Mouse (Mus musculus) ZHBTc4 (cell line): ENCODE results near the gene Spcs3.
"Not testable (repeated sequence)": the region's sequence is repeated elsewhere in the genome, so short reads cannot be mapped to it uniquely, and the experiment has no call there.

Source experiments
- DNase-seq: peaks from one replicate; pipeline ENCODE4 v3.0.0-alpha.2; 2011; ENCODE audit warnings: low read depth, low spot score

The Spcs3 gene

DNA sequence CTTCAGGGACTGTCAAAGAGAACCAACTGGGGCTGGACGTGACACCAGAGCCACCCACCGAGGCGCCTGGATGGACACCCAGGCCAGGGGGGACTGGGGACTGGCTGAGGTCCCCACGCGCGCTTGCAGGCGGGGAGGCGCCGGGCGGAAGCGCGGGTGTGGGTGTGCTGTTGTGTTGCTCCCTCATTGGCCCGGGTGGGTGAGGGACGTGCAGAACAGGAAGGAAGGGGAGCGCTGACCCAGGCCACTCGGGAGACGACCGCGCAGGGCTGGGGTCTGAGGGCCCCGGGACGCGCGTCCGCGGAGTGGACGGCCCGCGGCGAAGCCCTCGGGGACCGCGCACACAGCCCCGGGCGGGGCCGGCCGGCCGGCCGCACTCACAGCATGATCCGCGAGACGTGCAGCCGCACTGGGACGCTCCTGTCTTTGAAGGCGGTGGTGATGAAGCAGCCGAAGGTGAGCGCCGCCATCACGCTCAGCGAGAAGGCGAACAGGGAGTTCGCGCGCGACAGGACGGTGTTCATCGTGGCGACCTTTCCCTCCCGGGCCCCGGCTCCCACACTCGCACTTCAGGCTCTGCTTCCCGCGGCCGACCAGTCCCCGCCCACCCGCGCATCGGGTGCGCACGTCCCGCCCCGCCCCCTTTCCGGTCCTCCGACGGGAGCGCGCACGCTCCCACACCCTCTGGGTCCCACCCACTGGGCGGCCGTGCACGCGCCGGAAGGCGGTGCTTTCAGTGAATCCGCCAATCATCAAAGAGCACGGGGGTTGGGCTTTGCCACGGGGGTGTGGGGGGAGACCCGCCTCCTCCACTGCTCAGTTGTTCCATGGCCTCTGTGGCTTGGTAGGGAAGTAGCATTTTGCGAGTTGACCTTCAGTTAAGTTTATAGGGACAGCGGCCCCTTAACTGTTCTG, at the start of gene Spcs3, which contains the start of gene Asb5:
Gene Spcs3 (minus strand): TSS at position 617 of the 915 bp plus-strand sequence.
Gene Asb5 (plus strand): TSS at position 199 of the 915 bp plus-strand sequence.
- DNase-seq, result peak; percentile 97

DNA sequence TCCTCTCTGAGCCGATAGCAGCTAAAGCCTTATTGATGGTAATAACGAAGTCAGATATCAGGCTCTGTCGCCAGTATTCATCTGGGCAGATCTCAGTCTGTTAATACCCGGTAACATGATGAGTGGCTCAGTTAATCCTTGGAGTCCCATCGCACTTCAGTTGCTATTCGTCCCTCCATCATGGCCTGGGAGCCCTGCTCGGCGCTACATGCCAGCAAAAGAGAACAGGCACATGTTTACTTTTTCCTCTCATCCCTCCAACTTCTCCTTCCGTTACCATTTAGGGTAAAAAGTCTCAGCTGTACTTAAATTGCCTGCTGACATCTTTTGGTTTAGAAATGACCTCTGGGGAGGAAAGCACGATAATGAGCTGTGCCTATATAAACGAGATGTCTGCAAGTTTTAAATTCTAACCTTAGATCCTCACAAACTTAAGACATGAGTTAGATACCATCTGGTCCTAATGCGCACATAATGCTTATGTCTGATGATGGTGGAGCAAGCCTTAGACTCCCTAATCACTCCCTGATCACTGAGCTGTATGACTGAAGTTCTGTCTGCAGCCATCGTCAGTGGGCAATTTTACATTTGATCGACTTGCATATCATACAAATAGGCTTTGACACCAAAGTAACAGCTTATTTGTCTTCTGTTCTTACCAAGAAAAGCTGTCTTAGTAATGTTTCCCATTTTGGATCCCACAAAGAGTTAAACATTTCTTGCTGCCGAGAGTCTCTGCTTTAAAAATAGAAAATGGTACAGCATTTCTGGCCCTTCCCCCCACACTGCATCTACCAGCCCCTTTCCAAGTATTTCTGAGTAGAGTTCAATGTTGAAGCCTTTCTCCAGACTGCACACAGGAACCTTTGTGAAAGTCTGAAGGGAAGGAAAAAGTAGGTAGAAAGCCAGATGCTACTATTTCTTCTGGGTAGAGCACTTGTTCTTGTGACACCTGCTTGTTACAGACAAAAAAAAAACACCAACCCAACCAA, 41.1 kb upstream of the Spcs3 start:
- DNase-seq, result no peak

DNA sequence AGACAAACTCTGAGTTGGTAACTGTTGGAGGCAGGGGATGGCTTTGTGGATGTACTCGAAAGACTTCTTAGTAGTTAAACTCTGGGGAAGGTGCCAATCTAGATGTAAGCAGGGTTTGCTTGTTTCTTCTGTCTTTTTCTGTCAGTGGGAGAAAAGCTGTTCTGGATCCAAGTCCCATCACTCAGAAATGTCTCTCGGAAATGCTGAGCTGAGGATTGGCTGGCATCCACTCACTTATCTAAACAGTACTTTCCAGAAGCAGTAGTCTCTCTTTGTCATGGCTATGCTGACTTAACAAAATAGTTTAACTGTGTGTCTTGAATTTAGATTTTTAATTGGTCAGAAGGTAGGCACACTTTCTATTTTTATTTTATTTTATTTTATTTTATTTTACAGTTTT, 37.4 kb upstream of the Spcs3 start:
- no peak for DNase-seq

DNA sequence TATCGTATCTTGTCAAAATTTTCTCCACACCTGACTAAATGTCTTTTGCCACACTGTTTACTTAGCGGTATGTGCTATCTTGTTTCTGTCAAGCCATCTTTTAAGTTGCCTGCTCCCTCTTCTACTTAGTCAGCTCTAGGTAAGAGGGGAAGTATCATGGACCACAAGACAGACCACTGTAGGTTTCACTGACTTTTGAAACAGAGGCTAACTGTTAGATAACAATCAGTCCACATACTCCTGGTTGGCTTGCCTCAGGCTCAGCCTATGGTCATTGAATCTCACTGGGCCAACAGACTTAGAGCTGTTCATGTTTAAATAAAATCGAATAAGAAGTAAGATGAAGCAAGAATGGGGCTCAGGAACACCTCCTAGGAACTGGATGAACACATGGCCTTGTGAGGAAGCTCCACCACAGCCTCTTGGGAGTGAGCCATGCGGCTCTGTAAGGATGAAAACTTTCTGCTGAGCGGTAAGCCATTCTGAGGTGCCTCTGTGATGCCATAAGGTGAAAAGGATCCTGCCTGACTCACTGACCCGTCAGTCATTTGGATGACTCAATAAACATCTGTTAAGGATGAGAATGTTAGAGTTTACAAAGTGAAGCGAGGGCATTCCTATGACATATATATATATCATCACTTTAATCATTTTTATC, 35.9 kb upstream of the Spcs3 start:
- DNase-seq, result peak; percentile 6

DNA sequence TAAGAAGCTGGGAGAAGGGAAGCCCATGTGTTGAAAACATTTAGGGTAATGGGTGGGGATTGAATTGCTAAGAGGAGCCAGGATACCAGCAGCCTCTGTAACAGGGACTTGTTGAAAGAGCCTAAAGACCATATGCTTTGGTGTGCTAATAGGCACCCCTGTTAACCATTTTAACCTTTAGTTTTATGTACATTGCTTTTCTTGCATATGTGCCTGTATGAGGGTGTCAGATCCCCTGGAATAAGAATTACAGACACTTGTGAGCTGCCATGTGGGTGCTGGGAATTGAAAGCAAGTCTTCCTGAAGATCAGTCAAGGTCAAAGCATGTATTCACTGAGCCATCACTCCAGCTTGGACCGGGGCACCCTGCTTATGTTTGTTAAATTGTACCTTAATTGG, 35.4 kb upstream of the Spcs3 start:
- peak; percentile 57 for DNase-seq

DNA sequence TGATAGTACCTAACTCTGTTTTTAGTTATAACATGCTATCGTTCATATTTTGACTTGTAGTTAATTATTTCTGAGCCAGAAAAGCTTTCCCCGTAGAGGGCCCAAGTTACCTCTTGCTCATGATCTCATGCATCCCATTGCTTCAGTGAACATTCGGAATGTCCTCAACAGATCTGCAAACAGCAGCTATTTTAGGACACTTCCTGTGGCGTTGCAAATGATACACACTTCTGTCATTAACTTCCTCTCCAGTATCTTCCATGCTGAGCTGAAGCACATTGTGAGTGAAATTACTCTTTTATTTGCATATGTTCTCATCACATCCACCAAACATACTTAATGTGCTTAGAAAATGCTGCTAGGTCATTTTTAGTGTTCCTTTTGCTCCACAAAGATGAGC, 32.3 kb upstream of the Spcs3 start:
- no peak for DNase-seq

DNA sequence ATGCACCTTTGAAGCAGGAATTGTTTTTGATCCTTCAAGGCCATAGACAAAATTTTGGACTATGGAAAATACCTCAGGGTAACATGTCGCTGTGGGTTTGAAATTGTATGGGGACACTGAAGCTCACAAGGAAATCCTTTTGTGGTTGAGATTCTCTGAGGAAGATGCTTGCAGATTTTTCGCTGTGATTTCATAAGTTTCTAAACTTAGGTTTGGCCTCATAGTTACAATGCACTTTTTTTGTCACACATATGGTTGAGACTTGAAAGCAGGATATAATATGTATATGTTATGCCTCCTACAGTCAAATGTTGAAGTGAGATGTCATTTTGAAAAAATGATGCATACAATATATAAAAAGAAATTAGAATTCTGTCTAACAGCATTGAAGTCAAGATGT, 25.1 kb upstream of the Spcs3 start:
- no peak for DNase-seq

DNA sequence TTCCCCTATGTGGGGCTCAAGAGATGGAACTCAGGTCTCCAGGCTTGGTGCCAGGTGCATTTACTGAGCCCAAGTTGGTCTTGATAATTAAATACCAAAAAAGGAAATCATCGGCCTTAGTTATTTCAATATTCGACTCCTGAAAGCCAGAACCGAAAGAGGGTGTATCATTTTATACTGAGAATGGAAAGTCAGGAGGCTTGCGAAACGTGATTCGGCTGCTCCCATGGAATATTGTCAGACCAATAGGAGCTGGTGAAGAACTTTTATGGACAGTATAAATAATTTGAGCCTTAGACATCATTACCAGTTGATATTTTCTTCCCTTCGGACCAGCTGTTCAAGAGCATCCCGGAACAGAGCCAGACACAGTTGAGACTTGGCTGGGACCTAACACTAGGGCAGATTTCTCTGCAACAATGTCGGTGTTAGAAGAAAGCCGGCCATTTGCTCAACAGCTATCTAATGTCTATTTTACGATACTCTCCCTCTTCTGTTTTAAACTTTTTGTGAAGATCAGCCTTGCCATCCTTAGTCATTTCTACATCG, 20.3 kb upstream of the Spcs3 start:
- no peak for DNase-seq

DNA sequence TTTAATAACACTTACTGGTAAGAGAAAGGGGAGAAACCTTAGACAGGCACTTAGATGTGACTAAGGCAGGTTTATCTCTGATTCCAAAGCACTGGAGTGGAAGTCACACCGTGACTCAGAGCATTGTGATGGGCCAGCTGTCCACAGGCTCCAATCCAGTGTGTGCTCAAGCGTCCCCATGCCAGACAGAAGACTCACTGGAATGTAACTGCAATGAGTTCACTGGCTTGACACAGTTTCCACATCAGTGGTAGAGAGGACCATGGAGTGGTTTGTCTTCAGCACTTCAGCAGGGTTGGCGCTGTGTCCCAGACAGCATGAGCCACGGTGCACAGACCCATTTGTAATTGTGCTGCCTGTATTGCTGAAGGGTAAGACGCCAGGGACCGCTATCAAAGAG, 18.6 kb upstream of the Spcs3 start:
- DNase-seq, result no peak

DNA sequence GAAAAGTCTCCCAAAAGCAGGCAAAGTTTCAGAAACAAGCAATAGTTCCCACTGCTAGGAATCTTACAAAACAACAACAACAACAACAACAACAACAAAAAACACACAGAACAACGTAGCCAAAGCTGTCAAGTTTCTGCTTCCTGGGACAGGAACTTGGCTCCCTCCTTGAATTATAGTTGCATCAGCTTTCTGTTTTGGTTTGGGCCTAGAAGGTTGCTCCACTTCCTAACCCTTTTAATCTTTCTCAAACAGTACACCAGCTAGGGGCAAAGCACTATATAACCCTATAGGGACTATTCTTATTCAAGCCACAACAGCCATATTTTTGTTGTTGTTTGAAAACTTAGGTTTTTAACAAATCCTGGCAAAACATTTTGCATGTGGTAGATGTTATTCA, 11.5 kb upstream of the Spcs3 start:
- no peak for DNase-seq

DNA sequence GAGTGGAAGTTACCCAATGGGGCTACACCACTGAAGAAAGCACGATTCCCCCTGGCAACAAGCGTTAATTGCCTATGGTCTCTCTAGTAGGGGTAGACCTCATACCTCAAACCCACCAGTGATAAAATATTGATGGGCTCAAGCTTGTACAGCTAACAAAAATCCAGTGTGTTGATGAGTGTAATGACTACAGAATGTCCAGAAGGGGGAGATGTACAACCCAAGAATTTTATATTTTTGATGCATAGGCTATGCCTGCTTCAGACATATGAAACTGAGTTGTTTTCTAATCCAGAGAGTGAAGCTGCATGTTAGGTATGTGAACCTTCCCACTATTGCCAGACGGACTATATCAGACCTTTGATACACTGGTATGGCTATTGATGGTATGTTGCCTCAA, 7.5 kb upstream of the Spcs3 start:
- no peak for DNase-seq

DNA sequence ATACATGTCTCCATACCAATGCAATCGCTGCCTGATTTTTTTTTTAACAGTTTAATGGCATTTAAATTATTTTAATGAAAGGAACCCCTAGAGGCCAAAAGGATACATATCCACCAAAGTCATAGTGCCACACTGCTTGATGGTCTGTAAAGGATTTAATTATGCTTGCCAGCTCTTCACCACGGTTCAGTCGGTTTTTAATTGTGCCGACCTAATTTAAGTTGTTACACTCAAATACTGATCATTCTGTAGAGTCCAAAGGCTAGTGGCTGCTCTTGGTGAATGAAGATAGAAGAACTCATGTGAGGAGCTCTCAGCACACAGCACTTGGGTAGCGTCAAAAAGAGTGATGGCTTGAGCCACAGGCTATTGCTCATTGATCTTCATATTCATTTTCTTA, 5.4 kb upstream of the Spcs3 start:
- no peak for DNase-seq

DNA sequence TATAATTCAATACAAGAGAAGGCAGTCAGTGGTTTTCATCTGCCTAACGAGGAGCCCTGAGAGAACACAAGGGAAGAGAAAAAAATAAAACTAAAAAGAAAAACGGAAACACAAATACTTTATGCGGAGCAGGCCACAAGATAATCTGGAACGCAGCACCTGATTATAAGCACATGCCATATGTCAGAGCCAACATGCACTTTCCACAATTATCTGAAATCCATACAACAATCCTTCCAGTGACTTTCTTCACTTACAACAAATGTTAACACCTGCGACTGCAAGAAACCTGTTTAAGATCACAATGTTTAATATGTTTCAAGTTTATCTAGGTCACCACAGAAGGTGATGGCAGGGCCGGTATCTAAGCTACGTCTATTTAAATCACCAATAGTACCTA, 1.2 kb downstream of the Spcs3 start:
- no peak for DNase-seq

DNA sequence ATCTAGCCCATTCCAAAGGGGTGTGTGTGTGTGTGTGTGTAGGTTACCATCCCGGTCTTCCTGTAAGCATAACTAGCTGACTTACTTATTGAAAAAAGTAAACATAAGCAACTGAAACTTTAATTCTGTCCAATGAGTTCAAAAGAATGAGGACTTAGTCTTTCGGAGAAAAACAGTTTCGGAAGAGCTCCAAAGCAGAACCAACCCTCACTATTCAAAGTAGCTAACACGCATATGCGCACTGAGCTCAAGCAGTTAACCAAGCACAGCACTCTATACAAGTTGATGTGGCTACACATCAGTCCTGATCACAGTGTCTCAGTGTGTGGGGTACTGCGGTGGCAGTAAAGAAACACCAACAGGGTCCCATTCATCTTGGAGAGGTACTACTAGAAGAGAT, 3.1 kb downstream of the Spcs3 start:
- DNase-seq, result no peak

DNA sequence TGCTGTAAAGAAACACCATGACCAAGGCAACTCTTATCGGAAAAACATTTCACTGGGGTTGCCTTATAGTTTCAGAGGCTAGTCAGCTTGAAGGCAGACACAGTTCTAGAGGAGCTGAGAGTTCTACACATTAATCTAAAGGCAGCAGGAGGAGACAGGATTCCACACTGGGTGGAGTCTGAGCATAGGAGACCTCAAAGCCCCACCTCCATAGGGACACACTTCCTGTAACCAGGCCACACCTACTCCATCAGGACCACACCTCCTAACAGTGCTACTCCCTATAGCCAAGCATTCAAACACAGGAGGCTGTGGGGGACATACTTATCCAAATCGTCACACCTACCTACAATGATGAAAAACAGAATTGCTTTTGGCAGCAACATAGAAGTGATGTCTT, 4.2 kb downstream of the Spcs3 start:
- peak; percentile 83 for DNase-seq

DNA sequence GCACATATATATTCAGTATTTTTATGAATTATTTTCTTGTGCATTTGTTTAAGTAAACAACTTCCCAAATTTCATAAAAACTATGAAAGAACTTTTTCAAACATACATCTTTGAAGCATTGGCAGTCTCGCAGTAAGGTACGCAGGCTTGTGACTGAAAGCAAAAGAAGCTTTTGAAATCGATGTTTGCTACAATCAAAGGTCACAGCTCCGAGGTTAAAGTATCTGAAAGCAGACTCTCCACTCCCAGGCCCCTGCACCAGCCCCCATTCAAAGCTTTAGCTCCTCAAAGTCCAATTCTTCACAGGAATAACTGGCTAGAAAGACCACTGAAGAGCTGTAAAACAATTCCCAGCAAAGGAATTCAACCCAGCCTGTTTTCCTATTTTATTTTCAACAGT, 9.3 kb downstream of the Spcs3 start:
- no peak for DNase-seq

DNA sequence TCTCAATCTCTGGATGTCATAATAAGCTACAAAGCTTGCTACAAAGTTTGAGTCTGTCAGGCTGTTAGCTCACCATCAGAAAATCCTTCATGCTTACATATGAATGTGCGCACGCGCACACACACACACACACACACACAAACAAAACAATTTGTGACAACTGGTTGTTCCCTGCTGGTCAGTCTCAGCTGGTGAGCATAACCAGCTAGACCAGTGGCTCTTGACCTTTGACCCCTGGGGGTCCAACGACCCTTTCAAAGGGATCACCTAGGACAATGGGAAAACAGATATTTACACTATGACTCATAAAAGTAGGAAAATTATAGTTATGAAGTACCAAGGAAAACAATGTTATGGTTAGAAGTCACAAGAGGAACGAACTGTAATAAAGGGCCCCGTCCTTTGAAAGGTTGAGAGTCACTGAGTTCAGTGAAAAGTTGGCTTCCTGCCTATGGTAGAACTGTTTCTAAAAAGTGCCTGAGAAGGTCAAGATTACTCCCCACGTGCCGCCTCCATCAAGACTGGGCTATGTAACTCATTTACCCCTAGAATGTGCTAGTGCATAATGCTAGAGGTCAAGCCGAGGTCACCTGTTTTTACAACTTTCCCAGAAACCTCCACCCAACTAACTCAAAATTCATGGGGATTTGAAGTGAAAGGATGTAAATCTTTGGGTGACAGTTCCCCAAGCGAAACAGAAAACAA, 10.9 kb downstream of the Spcs3 start:
- DNase-seq, result no peak

DNA sequence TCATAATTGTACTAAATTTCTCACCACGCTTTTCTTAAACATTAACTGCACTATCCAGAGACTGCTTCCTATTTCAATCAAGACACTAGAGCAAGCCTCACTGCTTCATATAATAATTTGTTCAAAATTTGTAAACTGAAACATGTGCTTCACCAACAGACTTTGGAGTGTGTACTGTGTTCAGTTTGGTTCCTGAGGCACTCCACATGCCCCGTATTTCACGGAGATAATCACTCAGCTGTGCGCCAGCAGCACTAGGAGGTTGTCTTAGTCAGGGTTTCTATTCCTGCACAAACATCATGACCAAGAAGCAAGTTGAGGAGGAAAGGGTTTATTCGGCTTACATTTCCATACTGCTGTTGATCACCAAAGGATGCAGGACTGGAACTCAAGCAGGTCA, 17.6 kb downstream of the Spcs3 start:
- not testable (repeated sequence) for DNase-seq

DNA sequence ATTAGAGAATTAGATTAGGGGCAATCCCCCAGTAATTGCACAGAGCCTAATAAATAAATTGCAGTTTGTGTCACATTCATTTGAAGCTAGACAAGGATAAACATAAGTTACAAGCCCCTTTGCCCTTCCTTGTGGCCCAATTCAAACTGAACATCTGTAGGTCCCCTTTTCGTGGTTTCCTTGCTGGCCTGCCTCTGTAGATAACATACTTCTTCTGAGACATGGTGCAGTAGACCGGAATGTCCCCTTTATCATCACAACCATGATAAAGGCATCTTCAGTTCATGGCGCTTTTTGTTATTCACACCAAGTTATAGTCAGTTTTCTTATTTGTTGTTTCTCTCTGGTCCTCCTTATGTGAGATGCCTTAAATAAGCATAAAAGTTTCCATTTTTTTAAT, 18.0 kb downstream of the Spcs3 start:
- no peak for DNase-seq

DNA sequence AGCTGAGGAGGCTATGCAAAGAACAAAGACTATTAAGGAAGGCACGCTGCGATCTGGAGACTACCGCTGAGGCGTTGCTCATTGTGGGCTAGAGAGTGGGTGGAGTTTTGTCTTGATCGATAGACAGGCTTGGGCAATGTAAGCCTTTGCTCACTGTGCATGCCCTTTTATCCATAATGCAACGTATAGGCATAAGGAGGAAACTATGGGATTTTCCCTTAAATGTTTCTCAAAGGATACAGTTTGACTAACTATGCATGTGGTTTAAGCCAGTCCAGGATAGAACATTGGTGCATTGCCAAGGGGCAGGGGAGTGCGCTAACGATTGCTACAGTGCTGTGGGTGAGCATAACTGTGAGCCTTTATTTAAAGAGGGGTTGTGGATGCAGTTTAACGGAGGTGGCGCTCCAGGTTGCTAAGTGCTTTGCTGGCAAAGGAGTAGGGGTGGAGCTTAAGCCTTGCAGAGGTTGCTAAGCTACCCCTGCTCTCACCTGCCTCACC, 20.5 kb downstream of the Spcs3 start:
- DNase-seq, result peak; percentile 22

DNA sequence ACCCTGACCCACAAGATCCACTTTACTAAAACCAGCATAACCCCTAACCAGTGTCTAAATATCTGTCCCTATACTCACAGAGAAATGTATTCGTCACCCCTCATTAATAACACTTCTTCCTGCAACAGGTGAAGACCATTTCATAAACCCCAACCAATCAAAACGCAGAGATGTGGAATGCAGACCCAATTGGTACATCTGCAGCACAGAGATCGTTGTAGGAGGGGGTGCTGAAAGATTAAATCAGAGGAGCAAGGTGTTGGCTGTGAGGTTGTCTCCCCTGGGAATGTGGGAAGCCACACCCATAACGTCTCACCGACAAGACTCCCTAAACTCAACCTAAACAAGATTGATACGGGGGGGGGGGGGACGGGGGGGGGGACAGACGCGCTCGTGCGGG, 21.0 kb downstream of the Spcs3 start:
- DNase-seq, result no peak
